Mouse (Mus musculus) small intestine, adult 2 months (tissue): Measurements from ENCODE around the gene CK137956.

Experiments
- CTCF ChIP-seq: fragments of 200-500 bp; IDR thresholded peaks from 2 replicates; pipeline ENCODE4 v1.5.1; 2012; ENCODE audit warnings: low read depth, mild to moderate bottlenecking, control low read depth, inconsistent platforms, low read length, moderate library complexity, mixed read lengths; ENCODE audit not compliant: insufficient replicate concordance, insufficient read length; ENCODE audit errors: extremely low read depth
- POLR2A ChIP-seq: fragments of 200-500 bp; IDR thresholded peaks from 2 replicates; pipeline ENCODE4 v1.6.1; 2012; ENCODE audit warnings: low read depth, mild to moderate bottlenecking, control low read depth, inconsistent platforms, low read length, moderate library complexity

- TF ChIP-seq POLR2A, result no peak
- TF ChIP-seq CTCF, result no peak
These were observed 34.2 kb upstream of the CK137956 start for GRCm38 (mm10) chr4:128004797-128005452.
